Mouse (Mus musculus): ENCODE measurements around the gene Morn1.

Morn1 gene

GRCm38 (mm10) chr4:155158543-155158917, 72.2 kb downstream of the Morn1 start:
- DNase-seq (ENCODE audit: low read depth, low spot score) = no peak

- no peak for DNase-seq (ENCODE audit: low read depth, low spot score)
Observed at GRCm38 (mm10) chr4:155162433-155163319, 76.3 kb downstream of the Morn1 start.

- no peak for DNase-seq (ENCODE audit: low read depth, low spot score)
Observed at GRCm38 (mm10) chr4:155163320-155163651, 76.9 kb downstream of the Morn1 start.

GRCm38 (mm10) chr4:155163685-155164084, 77.3 kb downstream of the Morn1 start:
- no peak for DNase-seq (ENCODE audit: low read depth, low spot score)

GRCm38 (mm10) chr4:155164550-155164949, 78.2 kb downstream of the Morn1 start:
- no peak for DNase-seq (ENCODE audit: low read depth, low spot score)

- DNase-seq (ENCODE audit: low read depth, low spot score) = no peak
Observed at GRCm38 (mm10) chr4:155165861-155166260, 79.5 kb downstream of the Morn1 start.

GRCm38 (mm10) chr4:155168835-155169252, 82.5 kb downstream of the Morn1 start:
- DNase-seq (ENCODE audit: low read depth, low spot score) = no peak

GRCm38 (mm10) chr4:155170614-155171212, 84.3 kb downstream of the Morn1 start:
- no peak for DNase-seq (ENCODE audit: low read depth, low spot score)

GRCm38 (mm10) chr4:155171961-155172533, 85.7 kb downstream of the Morn1 start:
- no peak for DNase-seq (ENCODE audit: low read depth, low spot score)

- DNase-seq (ENCODE audit: low read depth, low spot score) = peak; percentile 94
Observed at GRCm38 (mm10) chr4:155172909-155173821, 86.8 kb downstream of the Morn1 start.

- no peak for DNase-seq (ENCODE audit: low read depth, low spot score)
Observed at GRCm38 (mm10) chr4:155173822-155174785, 87.7 kb downstream of the Morn1 start.

GRCm38 (mm10) chr4:155176210-155176609, 89.8 kb downstream of the Morn1 start:
- DNase-seq (ENCODE audit: low read depth, low spot score) = no peak

GRCm38 (mm10) chr4:155178274-155178673, 91.9 kb downstream of the Morn1 start:
- peak; percentile 79 for DNase-seq (ENCODE audit: low read depth, low spot score)

- no peak for DNase-seq (ENCODE audit: low read depth, low spot score)
Observed at GRCm38 (mm10) chr4:155178981-155179512, 92.7 kb downstream of the Morn1 start.

GRCm38 (mm10) chr4:155183201-155183600, 96.8 kb downstream of the Morn1 start:
- no peak for DNase-seq (ENCODE audit: low read depth, low spot score)

- DNase-seq (ENCODE audit: low read depth, low spot score) = no peak
Observed at GRCm38 (mm10) chr4:155184248-155185070, 98.1 kb downstream of the Morn1 start.

GRCm38 (mm10) chr4:155185845-155186244, 99.5 kb downstream of the Morn1 start:
- DNase-seq (ENCODE audit: low read depth, low spot score) = no peak

GRCm38 (mm10) chr4:155187192-155187674, 100.9 kb downstream of the Morn1 start:
- no peak for DNase-seq (ENCODE audit: low read depth, low spot score)

GRCm38 (mm10) chr4:155188341-155188740, 102.0 kb downstream of the Morn1 start:
- no peak for DNase-seq (ENCODE audit: low read depth, low spot score)
